Mouse (Mus musculus): Measurements from ENCODE around the gene Akap9. TPM values are rescaled to one million over a fixed set of nuclear protein-coding genes. Genes with fewer than 3 reads are reported as not detected.

Gene Akap9
- polyA plus RNA-seq, 1 experiment from 2014 or later, result 118 TPM

DNA sequence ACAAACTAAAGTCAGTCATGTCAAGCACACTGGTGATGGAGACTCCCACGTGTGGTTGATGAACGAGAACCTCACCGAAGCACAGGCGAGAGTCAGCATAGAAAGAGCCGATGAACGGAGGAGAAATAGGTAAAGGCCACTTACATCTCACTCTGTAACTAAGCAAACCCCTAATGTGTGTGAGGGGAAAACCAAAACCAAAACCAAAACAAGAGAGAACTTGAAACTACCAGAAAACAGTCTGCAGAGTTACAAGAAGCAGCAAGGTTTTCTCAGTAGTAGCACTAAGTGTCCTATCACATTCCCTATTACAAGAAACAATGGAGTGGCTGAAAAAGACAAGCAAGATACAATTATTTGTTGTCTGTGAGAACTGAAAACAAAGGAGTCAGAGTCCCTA is 24.6 kb downstream of the Akap9 start:
- Histone ChIP-seq H3K4me2 (ENCODE audit: low read depth, low read length) (no peak overlapping the region), H3K9ac (ENCODE audit: low read depth, low read length) (no peak overlapping the region), H3K36me3 (ENCODE audit: control insufficient read depth, insufficient read depth, low read length) (peaks cover 3% of the 10 kb centered on the region; the same call in 1 of the 2 replicates), H3K4me3 (ENCODE audit: low read length) (no peak overlapping the region), H3K9me3 (ENCODE audit: control insufficient read depth, low read length) (no peaks in the 10 kb centered on the region), H3K27ac (ENCODE audit: low read length) (no peak overlapping the region), H3K4me1 (ENCODE audit: control insufficient read depth, insufficient read depth, low read length) (no peaks in the 10 kb centered on the region), H3K27me3 (replicated peaks; ENCODE audit: control insufficient read depth, insufficient read depth, low read length) (no peaks in the 10 kb centered on the region)
- WGBS, result 94% methylated on average over 6 of the region's 6 CpGs
- ATAC-seq, result no peak

DNA sequence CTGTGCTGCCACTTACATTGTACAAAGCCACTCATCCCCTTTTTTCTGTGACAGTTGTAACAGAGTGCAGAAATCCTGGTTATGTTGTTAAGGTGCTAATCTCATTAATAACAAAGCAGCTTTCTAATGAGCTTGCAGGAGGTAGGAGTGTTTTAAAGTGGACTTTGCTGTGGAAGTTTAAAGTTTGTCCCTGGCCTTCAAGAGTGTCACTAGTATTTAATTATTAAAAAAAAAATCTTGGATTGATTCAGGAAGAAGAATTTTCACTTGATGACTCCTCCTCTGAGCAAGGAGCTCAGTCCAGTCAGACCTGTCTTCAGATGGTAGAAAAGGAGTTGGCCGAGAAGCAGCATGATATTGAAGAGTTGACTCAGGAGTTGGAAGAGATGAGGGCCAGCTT is 26.7 kb downstream of the Akap9 start:
- WGBS, result 91% methylated on average over 1 of the region's 1 CpGs
- ATAC-seq, result no peak
- Histone ChIP-seq H3K4me1 (ENCODE audit: control insufficient read depth, insufficient read depth, low read length) (no peaks in the 10 kb centered on the region), H3K27me3 (replicated peaks; ENCODE audit: control insufficient read depth, insufficient read depth, low read length) (no peaks in the 10 kb centered on the region), H3K4me3 (ENCODE audit: low read length) (no peak overlapping the region), H3K9me3 (ENCODE audit: control insufficient read depth, low read length) (no peaks in the 10 kb centered on the region), H3K4me2 (ENCODE audit: low read depth, low read length) (no peak overlapping the region), H3K27ac (ENCODE audit: low read length) (no peak overlapping the region), H3K36me3 (ENCODE audit: control insufficient read depth, insufficient read depth, low read length) (no peaks in the 10 kb centered on the region; the same call in 1 of the 2 replicates), H3K9ac (ENCODE audit: low read depth, low read length) (no peak overlapping the region)

DNA sequence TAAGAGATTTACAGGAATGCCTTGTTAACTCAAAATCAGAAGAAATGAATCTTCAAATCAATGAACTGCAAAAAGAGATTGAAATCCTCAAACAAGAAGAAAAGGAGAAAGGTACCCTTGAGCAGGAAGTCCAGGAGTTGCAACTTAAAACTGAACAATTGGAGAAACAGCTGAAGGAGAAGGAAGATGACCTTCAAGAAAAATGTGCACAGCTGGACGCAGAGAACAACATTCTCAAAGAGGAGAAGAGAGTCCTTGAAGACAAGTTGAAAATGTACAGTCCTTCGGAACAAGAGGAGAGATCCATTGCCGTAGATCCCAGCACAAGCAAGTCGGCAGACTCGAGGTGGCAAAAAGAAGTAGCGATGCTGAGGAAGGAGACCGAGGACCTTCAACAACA is 33.4 kb downstream of the Akap9 start:
- 83% methylated on average over 7 of the region's 7 CpGs for WGBS
- no peak overlapping the region for H3K9ac ChIP-seq (ENCODE audit: low read depth, low read length)
- H3K4me3 ChIP-seq (ENCODE audit: low read length), result no peak overlapping the region
- no peaks in the 10 kb centered on the region for H3K9me3 ChIP-seq (ENCODE audit: control insufficient read depth, low read length)
- H3K4me2 ChIP-seq (ENCODE audit: low read depth, low read length), result no peak overlapping the region
- H3K27me3 ChIP-seq (replicated peaks; ENCODE audit: control insufficient read depth, insufficient read depth, low read length), result no peaks in the 10 kb centered on the region
- no peak for ATAC-seq
- H3K27ac ChIP-seq (ENCODE audit: low read length), result no peak overlapping the region
- no peaks in the 10 kb centered on the region for H3K4me1 ChIP-seq (ENCODE audit: control insufficient read depth, insufficient read depth, low read length)
- H3K36me3 ChIP-seq (ENCODE audit: control insufficient read depth, insufficient read depth, low read length), result peaks cover 4% of the 10 kb centered on the region; the same call in 1 of the 2 replicates

DNA sequence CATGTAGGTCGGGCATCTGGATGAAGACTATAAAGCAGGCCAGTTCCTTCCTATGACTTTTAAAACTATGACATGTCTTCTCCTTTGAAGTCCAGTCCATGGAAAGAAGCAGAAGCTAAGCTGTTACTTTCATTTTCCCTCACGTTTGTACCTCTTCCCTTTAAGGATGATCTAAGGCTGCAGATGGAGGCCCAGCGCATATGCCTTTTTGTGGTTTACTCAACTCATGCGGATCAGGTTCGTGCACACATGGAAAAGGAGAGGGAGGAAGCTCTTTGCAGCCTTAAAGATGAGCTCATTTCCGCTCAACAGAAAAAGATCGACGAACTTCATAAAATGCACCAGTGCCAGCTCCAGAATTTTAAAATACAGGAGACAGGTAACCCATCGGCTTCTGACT is 40.6 kb downstream of the Akap9 start:
- WGBS, result 91% methylated on average over 9 of the region's 9 CpGs
- no peak for ATAC-seq
- Histone ChIP-seq H3K36me3 (ENCODE audit: control insufficient read depth, insufficient read depth, low read length) (peaks cover 8% of the 10 kb centered on the region), H3K27ac (ENCODE audit: low read length) (no peak overlapping the region), H3K4me2 (ENCODE audit: low read depth, low read length) (no peak overlapping the region), H3K27me3 (replicated peaks; ENCODE audit: control insufficient read depth, insufficient read depth, low read length) (no peaks in the 10 kb centered on the region), H3K4me3 (ENCODE audit: low read length) (no peak overlapping the region), H3K9ac (ENCODE audit: low read depth, low read length) (no peak overlapping the region), H3K4me1 (ENCODE audit: control insufficient read depth, insufficient read depth, low read length) (no peaks in the 10 kb centered on the region), H3K9me3 (ENCODE audit: control insufficient read depth, low read length) (no peaks in the 10 kb centered on the region)

DNA sequence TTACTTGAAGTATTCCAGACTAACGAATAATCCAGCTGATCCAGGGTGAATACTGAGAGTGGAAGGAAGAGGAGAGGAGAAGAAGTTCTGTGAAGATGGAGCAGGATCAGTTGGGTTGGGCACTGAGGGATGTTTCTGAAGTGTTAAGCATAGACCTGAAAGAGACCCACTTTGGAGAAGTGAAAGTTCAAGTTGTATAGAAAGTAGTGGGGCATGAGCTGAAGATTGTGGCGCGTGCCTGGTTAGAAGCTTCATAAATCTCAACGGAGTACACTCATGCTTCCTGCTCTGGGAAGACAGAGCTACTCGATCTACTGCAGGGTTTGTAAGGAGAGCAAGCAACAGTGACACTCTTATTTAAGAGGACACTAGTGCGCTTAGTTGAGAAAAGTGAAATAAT is 41.3 kb downstream of the Akap9 start:
- Histone ChIP-seq H3K9me3 (ENCODE audit: control insufficient read depth, low read length) (no peaks in the 10 kb centered on the region), H3K27me3 (replicated peaks; ENCODE audit: control insufficient read depth, insufficient read depth, low read length) (no peaks in the 10 kb centered on the region), H3K36me3 (ENCODE audit: control insufficient read depth, insufficient read depth, low read length) (peaks cover 8% of the 10 kb centered on the region), H3K4me1 (ENCODE audit: control insufficient read depth, insufficient read depth, low read length) (no peaks in the 10 kb centered on the region), H3K9ac (ENCODE audit: low read depth, low read length) (no peak overlapping the region), H3K27ac (ENCODE audit: low read length) (no peak overlapping the region), H3K4me3 (ENCODE audit: low read length) (no peak overlapping the region), H3K4me2 (ENCODE audit: low read depth, low read length) (no peak overlapping the region)
- no peak for ATAC-seq
- 93% methylated on average over 6 of the region's 6 CpGs for WGBS

DNA sequence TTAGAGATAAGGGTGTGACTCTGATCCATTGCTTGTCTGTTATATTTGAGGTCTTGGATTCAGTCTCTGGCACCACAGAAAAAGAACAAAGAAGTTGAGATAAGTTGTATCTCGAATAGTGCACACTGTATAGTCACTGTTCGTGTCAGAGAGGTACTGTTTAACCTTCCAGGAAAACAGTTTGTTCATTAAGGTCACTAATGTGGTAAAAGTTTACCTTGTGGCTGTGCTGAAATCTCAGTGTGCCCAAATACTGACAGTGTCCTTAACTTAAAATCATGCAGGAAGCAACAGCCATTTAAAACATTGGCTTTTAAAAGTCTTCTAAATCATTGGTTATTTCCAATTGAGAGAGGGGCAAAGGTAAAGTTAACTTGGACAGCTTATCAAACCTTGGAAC is 43.1 kb downstream of the Akap9 start:
- Histone ChIP-seq H3K4me2 (ENCODE audit: low read depth, low read length) (no peak overlapping the region), H3K4me3 (ENCODE audit: low read length) (no peak overlapping the region), H3K9me3 (ENCODE audit: control insufficient read depth, low read length) (no peaks in the 10 kb centered on the region), H3K36me3 (ENCODE audit: control insufficient read depth, insufficient read depth, low read length) (peaks cover 10% of the 10 kb centered on the region), H3K9ac (ENCODE audit: low read depth, low read length) (no peak overlapping the region), H3K27ac (ENCODE audit: low read length) (no peak overlapping the region), H3K27me3 (replicated peaks; ENCODE audit: control insufficient read depth, insufficient read depth, low read length) (no peaks in the 10 kb centered on the region), H3K4me1 (ENCODE audit: control insufficient read depth, insufficient read depth, low read length) (no peaks in the 10 kb centered on the region)
- 80% methylated on average over 2 of the region's 2 CpGs for WGBS
- ATAC-seq, result no peak

DNA sequence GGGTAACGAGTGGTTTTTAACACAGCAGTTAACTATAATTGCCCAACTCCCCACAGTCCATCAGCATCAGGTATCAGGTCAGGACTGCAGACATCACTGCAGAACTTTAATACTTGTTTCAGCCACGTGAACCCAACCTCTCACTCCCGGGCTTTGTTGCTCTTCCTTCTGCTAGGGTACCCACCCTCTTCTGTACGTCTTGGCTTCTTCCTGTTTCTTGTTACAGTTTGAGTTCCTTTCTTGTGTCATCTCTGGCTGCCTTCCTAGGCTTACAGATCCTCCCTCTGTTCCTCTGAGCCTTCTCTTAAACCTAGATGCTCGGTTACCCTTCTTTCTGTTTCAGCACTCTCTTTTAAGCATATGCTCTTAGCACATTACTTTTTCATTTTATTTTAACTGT is 45.9 kb downstream of the Akap9 start:
- H3K36me3 ChIP-seq (ENCODE audit: control insufficient read depth, insufficient read depth, low read length), result peaks cover 10% of the 10 kb centered on the region

DNA sequence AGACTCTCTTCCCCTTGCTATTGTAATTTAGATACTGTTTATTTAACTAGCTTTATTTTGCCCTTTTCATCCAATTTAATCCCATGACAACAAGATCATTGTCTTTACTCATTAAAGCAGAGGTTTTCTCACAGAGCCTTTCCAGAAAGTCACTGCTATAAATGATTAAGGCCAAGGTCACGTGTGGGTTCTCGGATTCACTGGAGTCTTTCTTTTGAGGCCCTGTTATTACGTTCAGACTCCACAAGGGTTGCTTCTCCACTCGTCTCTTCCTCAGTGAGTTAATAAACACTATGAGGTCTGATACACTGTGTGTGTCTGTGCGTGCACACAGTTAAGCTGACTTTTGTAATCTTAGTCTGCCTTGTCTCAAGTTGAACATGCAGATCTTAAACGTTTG is 47.0 kb downstream of the Akap9 start:
- Histone ChIP-seq H3K9ac (ENCODE audit: low read depth, low read length) (no peak overlapping the region), H3K27me3 (replicated peaks; ENCODE audit: control insufficient read depth, insufficient read depth, low read length) (no peaks in the 10 kb centered on the region), H3K4me1 (ENCODE audit: control insufficient read depth, insufficient read depth, low read length) (no peaks in the 10 kb centered on the region), H3K4me2 (ENCODE audit: low read depth, low read length) (no peak overlapping the region), H3K27ac (ENCODE audit: low read length) (no peak overlapping the region), H3K9me3 (ENCODE audit: control insufficient read depth, low read length) (no peaks in the 10 kb centered on the region), H3K4me3 (ENCODE audit: low read length) (no peak overlapping the region), H3K36me3 (ENCODE audit: control insufficient read depth, insufficient read depth, low read length) (peaks cover 8% of the 10 kb centered on the region)
- WGBS, result 76% methylated on average over 6 of the region's 6 CpGs
- no peak for ATAC-seq

More for the DNA sequence above, 45.9 kb downstream of the Akap9 start:
- Histone ChIP-seq H3K4me2 (ENCODE audit: low read depth, low read length) (no peak overlapping the region), H3K4me1 (ENCODE audit: control insufficient read depth, insufficient read depth, low read length) (no peaks in the 10 kb centered on the region), H3K9me3 (ENCODE audit: control insufficient read depth, low read length) (no peaks in the 10 kb centered on the region), H3K4me3 (ENCODE audit: low read length) (no peak overlapping the region), H3K9ac (ENCODE audit: low read depth, low read length) (no peak overlapping the region), H3K27me3 (replicated peaks; ENCODE audit: control insufficient read depth, insufficient read depth, low read length) (no peaks in the 10 kb centered on the region), H3K27ac (ENCODE audit: low read length) (no peak overlapping the region)
- ATAC-seq, result no peak
- 89% methylated on average over 5 of the region's 5 CpGs for WGBS

DNA sequence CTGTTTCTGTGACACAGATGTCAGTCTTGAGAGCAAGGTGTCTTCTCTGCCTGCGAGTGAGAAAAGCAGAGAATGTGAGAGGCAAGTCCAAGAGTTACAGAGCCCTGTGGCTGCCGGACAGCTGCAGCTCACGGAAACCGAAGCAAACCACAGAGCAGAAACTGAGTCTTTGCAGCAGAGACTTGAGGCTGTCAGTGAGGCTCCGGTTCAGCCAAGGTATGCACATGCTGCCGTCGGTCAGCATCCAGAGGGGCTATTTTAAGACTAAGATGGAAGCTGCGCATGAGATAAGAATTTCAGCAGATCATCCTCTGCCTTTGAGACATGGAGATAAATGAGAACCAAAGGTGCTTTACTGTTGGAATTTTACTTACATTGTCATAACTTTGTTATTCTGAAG is 48.3 kb downstream of the Akap9 start:
- Histone ChIP-seq H3K9ac (ENCODE audit: low read depth, low read length) (no peak overlapping the region), H3K9me3 (ENCODE audit: control insufficient read depth, low read length) (no peaks in the 10 kb centered on the region), H3K36me3 (ENCODE audit: control insufficient read depth, insufficient read depth, low read length) (peaks cover 8% of the 10 kb centered on the region), H3K4me2 (ENCODE audit: low read depth, low read length) (no peak overlapping the region), H3K27me3 (replicated peaks; ENCODE audit: control insufficient read depth, insufficient read depth, low read length) (no peaks in the 10 kb centered on the region), H3K4me1 (ENCODE audit: control insufficient read depth, insufficient read depth, low read length) (no peaks in the 10 kb centered on the region), H3K27ac (ENCODE audit: low read length) (no peak overlapping the region), H3K4me3 (ENCODE audit: low read length) (no peak overlapping the region)
- WGBS, result 96% methylated on average over 8 of the region's 8 CpGs
- no peak for ATAC-seq

DNA sequence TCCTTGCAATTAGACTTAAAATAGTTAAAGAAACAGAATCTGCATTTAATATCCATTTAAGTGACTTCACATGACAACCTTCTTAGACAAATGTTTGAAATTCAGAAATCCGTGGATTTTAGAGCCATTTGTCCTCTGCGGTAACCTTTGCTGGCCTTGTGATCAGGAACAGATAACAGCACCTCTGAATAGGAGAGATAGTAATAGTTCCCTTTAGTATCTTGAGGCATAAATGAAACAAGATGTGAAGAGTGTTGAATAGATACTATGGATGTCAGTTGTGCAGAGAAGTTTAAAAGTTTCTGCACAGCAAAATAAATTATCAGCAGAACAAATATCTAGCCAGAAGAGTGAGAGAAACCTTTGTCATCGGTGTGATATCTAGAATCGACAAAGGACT is 50.0 kb downstream of the Akap9 start:
- Histone ChIP-seq H3K9ac (ENCODE audit: low read depth, low read length) (no peak overlapping the region), H3K9me3 (ENCODE audit: control insufficient read depth, low read length) (no peaks in the 10 kb centered on the region), H3K4me1 (ENCODE audit: control insufficient read depth, insufficient read depth, low read length) (no peaks in the 10 kb centered on the region), H3K4me3 (ENCODE audit: low read length) (no peak overlapping the region), H3K4me2 (ENCODE audit: low read depth, low read length) (no peak overlapping the region), H3K27me3 (replicated peaks; ENCODE audit: control insufficient read depth, insufficient read depth, low read length) (no peaks in the 10 kb centered on the region), H3K36me3 (ENCODE audit: control insufficient read depth, insufficient read depth, low read length) (peaks cover 8% of the 10 kb centered on the region), H3K27ac (ENCODE audit: low read length) (no peak overlapping the region)
- 93% methylated on average over 4 of the region's 4 CpGs for WGBS
- ATAC-seq, result no peak

All from intestine, embryonic 16.5 days (tissue).